Comparison of ENCODE assay signal across 13 mouse cellular contexts in the genomic region with DNA sequence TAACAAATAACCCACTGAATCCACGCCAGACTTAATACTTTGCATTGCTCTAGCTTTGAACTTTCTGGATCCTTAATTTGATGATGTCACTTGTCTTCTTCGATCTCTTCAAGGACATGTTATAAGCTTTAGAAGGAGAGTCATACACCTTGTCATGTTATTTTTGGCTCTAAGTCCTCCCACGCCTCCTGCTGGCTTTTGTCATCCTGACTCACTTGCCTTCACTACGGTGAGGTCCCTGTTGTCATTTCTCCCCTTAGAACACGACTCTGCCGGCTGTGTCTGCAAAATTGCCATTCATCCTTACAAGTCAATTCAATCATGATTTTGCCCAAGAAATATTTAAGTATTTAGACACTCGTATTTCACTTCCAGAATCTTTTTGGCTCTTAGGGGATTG.
DNase-seq lines count a peak whose midpoint lies in the region.
"Had no signal": no experiment of that assay in that cellular context is flagged by ENCODE, and none has a peak within 500 bp of the region (broad histone marks: within the 10 kb centered on the region; RNA-seq: fewer than 3 reads in every experiment).

No protein-coding gene starts in this region.

- peak; percentile 2 for DNase-seq in adrenal gland, adult 2 months
- DNase-seq in adrenal gland, adult 18-20 months (ENCODE audit: low spot score in 2 of 2) = no peak
- peak; percentile 3 for DNase-seq in left cerebral cortex, adult 11 months (ENCODE audit: low spot score)
- no peak for DNase-seq in left cerebral cortex, postnatal 36 days (ENCODE audit: low spot score in 2 of 2)
- DNase-seq in right cerebral cortex, postnatal 10 days (ENCODE audit: low spot score in 2 of 2) = peak; percentile 23 to 26
- no peak for DNase-seq in right cerebral cortex, postnatal 25 days
- DNase-seq in embryo, embryonic 10.5 days (ENCODE audit: low spot score) = no peak
- DNase-seq in liver = no peak
- DNase-seq: adrenal gland, postnatal 36 days; cerebellum, adult 2 months; cerebellum, postnatal 14 days; heart, postnatal 4 days; kidney, postnatal 25 days had no signal

- intact Hi-C loops in left cerebral cortex, postnatal 36 days (cut with DNase I) = no loop called here

Comparison
In these comparisons a context has a peak if more than half of its experiments do, and no peak if none do; other contexts are left out.
1. DNase-seq: peak in adrenal gland, adult 2 months (single experiment), left cerebral cortex, adult 11 months (single experiment) and right cerebral cortex, postnatal 10 days (2 of 2); none in adrenal gland, adult 18-20 months (0 of 2), left cerebral cortex, postnatal 36 days (0 of 2), right cerebral cortex, postnatal 25 days (single experiment), embryo, embryonic 10.5 days (single experiment) and liver (single experiment).